Mouse (Mus musculus) kidney, adult 9 months (tissue): ENCODE measurements around the gene Lmo2.
A peak's percentile ranks its signal among the peaks of the same experiment; 100 is the strongest.
"Not testable (repeated sequence)": the region's sequence is repeated elsewhere in the genome, so short reads cannot be mapped to it uniquely, and the experiment has no call there.

Experiments
- DNase-seq: peaks from one replicate; pipeline ENCODE4 v3.0.0; 2022

The Lmo2 gene

GRCm38 (mm10) chr2:103983146-103983545 lies 25.4 kb downstream of the Lmo2 start:
- DNase-seq = no peak

GRCm38 (mm10) chr2:103987595-103987994 lies 29.8 kb downstream of the Lmo2 start:
- not testable (repeated sequence) for DNase-seq

- DNase-seq = no peak
These were observed 31.9 kb downstream of the Lmo2 start for GRCm38 (mm10) chr2:103989724-103990123.

GRCm38 (mm10) chr2:103991303-103991702 lies 33.5 kb downstream of the Lmo2 start:
- DNase-seq = no peak

- DNase-seq = no peak
These were observed 34.4 kb downstream of the Lmo2 start for GRCm38 (mm10) chr2:103992162-103992561.

- DNase-seq = no peak
These were observed 35.0 kb downstream of the Lmo2 start for GRCm38 (mm10) chr2:103992618-103993332.

GRCm38 (mm10) chr2:104001076-104001475 lies 43.3 kb downstream of the Lmo2 start:
- peak; percentile 33 for DNase-seq

GRCm38 (mm10) chr2:104001861-104002260 lies 44.1 kb downstream of the Lmo2 start:
- no peak for DNase-seq

- peak; percentile 54 for DNase-seq
These were observed 45.1 kb downstream of the Lmo2 start for GRCm38 (mm10) chr2:104002711-104003413.

GRCm38 (mm10) chr2:104007793-104008519 lies 50.2 kb downstream of the Lmo2 start:
- peak; percentile 70 for DNase-seq

GRCm38 (mm10) chr2:104008853-104009252 lies 51.1 kb downstream of the Lmo2 start:
- DNase-seq = not testable (repeated sequence)

- DNase-seq = no peak
These were observed 65.3 kb downstream of the Lmo2 start for GRCm38 (mm10) chr2:104023096-104023495.

GRCm38 (mm10) chr2:104024656-104025055 lies 66.9 kb downstream of the Lmo2 start:
- no peak for DNase-seq

GRCm38 (mm10) chr2:104027458-104028138 lies 69.8 kb downstream of the Lmo2 start, which contains the start of gene Fbxo3:
Fbxo3 (plus strand) TSS chr2:104027721.
- peak; percentile 95 for DNase-seq

GRCm38 (mm10) chr2:104028139-104028723 lies 70.4 kb downstream of the Lmo2 start, which contains the start of gene 4931422A03Rik:
4931422A03Rik (minus strand) TSS chr2:104028361.
- DNase-seq = peak; percentile 27

GRCm38 (mm10) chr2:104029074-104029473 lies 71.3 kb downstream of the Lmo2 start:
- DNase-seq = no peak

- no peak for DNase-seq
These were observed 72.6 kb downstream of the Lmo2 start for GRCm38 (mm10) chr2:104030381-104030780.
